Mouse (Mus musculus) kidney, adult 2 months (tissue): ENCODE results near the gene Gm10491.

Source experiments
- CTCF ChIP-seq: fragments of 200-500 bp; conservative IDR thresholded peaks from 2 replicates; pipeline ENCODE4 v1.5.1; 2011; ENCODE audit warnings: low read depth, mild to moderate bottlenecking, control low read depth, low read length, moderate library complexity, mixed read lengths; ENCODE audit not compliant: insufficient read depth, insufficient read length
- POLR2A ChIP-seq: fragments of 200-500 bp; IDR thresholded peaks from one replicate; pipeline ENCODE4 v1.6.1; 2011; ENCODE audit warnings: low read depth, low read length, control low read depth

DNA sequence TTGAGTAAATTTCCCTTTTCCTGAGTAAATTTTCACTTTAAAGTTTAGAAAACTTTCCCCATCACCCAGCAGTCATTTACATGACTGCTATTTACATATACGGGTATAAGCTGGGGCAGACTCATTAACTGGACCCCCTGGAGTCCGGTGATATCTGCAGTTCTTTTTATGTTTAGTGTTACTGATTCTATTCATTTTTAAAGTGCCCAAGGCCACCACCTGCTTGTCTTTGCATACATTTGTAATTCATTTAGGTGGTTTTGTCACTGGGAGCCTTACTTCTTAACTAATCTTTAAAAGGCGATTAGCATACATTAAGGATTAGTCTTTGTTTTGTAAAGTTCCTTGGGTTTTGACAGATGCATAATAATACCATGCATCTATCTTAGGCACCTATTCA lies 37.8 kb downstream of the Gm10491 start:
- TF ChIP-seq CTCF (no peak), POLR2A (no peak)
